Mouse (Mus musculus) left cerebral cortex, postnatal 14 days (tissue): ENCODE data around the gene RPS10-NUDT3. TPM values are rescaled to one million over a fixed set of nuclear protein-coding genes. Genes with fewer than 3 reads are reported as not detected.

Source experiments
- DNase-seq, 2 experiments: peaks; one replicate each; pipeline ENCODE4 v3.0.0; 2021 to 2022; ENCODE audit warnings: low spot score in 2 of 2, mixed read lengths in 1 of 2
- intact Hi-C: fragments of 180-260 bp; cut with DNase I; formaldehyde crosslinking; loops from one replicate; pipeline ENCODE4 v1.15.1; 2025
- total RNA-seq, 2 experiments: library from RNA; stranded (reverse); gene quantifications; 2 replicates each; pipeline ENCODE4 v1.2.3; 2021

Gene RPS10-NUDT3
- total RNA-seq, 2 experiments from 2014 or later: not detected

DNA sequence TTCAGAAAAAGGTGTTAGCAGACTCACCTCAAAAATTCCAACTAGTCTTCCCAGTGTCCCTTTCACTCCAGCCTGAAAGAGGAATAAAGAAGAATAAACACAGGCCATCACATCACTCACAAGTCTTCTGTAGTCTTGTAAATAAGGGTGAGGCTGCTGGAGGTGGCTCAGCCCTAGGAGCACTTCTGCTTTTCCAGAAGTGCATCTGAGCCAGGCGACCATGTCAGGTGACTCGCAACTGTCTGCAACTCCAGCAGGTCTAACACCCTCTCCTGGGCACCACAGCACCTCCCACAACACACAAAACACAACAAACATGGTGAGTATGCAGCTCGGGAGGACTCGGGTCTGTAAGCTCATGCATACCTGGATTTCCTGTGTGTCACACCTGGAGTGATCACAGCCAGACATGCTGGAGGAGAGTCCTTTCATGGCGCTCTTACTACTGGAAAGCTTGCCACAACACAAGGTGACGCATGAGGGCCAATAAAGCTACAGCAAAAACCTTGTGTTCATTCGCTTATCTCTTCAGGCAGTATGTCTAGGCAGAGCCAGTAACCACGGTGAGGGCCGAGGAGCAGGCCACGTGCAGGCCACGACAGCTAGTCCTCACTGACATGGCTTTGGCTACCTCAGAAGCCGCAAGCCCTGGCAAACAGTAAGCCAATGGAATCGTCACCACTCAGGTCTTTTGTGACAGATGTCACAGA is 51.7 kb downstream of the RPS10-NUDT3 start:
- intact Hi-C loops: no loop called here
- no peak for DNase-seq

DNA sequence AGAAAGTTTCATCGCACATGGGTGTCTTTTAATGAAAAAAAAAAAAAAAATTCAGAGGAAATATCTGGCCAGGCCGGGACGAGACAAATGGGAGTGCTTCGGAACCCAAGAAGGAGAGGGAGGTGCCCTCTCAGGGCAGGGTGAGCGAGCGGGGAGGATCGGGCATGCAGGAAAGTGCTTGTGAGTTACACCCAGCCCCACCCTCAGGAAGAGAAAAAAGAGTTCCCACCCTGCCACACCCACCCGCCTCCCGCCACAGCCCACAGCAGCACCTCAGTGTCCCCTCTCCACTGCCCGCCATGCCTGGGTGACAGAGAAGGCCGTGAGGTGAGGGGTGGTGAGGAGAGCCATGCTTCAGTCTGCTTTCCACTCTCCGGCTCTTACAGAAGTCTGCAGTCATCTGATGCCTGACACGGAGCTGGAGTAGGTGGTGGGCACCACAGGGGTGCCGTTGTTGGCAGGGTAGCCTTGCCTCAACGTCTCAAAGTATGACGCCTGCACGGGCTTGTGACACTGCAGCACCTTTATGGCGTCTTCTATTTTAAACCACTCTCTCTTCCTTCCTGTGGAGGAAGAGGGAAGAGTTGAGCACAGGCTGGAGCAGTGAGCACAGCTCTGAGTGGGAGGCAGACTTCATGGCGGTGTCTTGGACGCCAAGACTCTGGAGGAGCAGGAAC is 54.5 kb downstream of the RPS10-NUDT3 start:
- intact Hi-C loops: no loop called here
- DNase-seq: no peak

DNA sequence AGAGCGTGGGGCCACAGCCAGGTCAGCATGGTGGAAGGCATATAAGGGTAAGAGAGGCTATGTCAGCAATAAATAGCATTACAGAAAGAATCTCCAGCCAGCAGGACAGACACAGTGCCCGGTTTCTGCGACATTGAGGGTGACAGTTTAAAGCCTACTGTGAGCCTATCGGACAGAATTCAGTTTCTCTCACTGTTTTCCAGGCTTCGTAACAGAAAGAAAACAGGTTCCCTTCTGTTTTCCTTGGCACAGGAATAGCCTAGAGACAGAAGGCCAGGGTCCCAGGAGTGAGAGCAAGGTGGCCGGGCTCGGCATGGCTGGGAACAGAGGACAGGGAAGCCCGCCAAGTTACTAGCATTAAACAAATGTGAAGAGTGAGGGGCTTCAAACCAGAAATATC is 55.2 kb downstream of the RPS10-NUDT3 start:
- intact Hi-C loops: no loop called here
- DNase-seq: no peak

DNA sequence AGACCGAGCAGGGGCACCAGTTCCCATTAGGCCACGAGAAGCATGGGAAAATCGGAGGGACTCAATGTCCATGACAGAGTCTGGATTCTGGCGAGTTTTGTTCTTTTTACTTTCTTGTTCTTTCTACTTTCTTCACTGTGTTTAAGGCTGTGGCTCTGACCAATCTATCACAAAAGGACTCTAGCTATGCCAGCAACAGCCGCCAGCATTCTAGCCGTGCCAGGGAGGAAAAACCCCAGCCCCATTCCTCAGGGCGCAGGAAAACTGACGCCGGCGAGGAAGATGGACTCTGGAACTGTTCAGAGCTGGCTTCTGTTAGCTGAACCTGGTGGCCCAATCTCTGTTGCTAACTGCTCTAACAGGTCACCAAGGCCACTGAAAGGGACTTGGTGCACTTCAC is 56.5 kb downstream of the RPS10-NUDT3 start:
- intact Hi-C loops: no loop called here
- DNase-seq: peak in 1 of 2 experiments; percentile 31

DNA sequence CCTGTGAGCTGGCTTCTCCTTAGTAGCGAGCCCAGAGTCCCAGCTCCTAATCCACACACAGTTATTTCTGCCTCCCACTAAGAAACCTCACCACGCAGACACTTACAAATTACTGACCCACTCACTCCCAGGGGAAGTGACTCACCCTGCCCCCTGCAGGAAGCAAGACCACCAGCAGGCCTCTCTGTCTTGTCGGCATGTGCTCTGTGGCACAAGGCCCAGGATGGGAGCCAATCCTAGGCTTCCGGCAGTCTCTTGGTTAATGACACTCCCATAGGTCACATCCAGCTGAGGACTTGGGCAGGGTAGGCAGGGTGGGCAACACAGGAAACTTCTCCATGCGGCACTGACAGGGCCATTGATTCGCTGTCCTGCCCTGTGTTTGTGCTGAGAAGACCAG is 57.6 kb downstream of the RPS10-NUDT3 start:
- no peak for DNase-seq
- intact Hi-C loops: no loop called here

DNA sequence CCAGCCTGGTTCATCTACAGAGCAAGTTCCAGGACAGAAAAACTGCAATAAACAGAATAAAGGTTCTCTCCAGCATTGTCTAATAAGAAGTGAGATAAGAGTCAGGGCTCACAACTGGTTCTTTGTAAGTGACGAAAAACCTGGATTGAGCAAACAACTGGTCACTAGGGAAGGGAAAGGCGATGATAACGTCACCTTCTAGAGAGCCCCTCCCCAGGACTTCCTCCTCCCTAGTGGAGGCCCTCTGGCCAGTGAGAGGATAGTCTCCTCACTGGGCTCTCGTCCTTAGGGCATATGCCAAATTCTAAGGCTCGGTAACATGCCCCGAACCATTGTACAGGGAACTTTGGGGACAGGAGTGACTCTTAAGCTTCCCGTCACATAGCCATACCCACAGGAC is 59.0 kb downstream of the RPS10-NUDT3 start:
- DNase-seq: no peak
- intact Hi-C loops: no loop called here

DNA sequence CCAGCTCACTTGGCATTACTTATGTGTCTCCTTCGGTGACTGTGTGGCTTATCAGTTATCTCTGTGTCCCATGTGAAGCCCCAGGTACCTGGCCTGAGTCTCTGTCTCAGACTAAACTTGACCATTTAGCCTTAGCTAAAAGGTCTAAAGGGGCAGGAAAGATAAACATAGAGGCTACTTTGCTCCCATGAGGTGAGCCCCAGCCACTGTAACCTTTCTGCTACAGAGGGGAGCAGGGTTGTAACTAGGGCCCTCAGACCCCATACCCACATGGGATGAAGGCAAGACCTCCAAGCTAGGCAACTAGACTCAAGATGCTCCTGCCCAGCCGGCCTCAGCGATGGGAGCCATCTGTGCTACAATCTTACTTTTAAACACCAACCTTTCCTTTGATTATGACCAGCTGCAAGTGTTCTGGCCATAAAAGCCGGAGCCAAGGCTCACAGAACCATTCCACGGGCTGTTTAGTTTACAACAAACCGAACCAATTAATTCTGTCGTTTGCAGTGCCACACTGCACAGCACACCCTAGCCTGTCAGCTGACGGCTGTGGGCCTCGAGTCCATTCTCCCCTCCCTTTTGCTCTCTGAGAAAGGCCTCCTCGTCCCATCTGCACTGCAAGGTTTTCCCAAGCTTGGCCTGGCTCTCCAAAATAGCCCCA is 59.8 kb downstream of the RPS10-NUDT3 start:
- intact Hi-C loops: no loop called here
- DNase-seq: no peak

DNA sequence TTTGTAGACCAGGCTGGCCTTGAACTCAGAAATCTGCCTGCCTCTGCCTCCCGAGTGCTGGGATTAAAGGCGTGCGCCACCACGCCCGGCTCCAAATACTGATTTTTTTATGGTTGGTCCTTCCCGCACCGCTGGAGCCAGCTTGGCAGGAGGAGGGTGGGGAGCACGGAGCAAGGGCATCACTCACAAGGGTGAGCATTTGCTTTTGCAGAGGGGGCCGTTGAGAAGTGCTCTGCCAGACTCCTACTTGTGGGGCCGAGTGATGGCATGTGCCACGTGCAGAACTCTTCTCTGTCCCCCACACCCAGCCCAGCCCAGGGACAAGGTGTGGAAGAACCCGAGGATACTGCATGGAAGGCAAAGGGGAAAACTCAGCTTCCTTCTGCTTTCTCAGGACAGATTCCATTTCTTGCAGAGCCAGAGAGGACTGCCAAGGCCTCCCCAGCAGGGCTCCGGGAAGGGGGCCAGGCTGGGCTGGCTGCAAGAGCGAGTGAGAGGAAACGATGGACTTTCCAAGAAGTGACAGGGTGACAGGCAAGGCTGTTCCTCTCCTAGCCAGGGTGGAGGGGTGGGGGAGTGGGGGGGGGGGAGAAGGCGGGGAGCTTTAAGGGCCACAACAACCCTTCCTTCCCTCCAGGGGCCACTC is 60.4 kb downstream of the RPS10-NUDT3 start:
- DNase-seq: peak in 1 of 2 experiments; percentile 62
- intact Hi-C loops: no loop called here

DNA sequence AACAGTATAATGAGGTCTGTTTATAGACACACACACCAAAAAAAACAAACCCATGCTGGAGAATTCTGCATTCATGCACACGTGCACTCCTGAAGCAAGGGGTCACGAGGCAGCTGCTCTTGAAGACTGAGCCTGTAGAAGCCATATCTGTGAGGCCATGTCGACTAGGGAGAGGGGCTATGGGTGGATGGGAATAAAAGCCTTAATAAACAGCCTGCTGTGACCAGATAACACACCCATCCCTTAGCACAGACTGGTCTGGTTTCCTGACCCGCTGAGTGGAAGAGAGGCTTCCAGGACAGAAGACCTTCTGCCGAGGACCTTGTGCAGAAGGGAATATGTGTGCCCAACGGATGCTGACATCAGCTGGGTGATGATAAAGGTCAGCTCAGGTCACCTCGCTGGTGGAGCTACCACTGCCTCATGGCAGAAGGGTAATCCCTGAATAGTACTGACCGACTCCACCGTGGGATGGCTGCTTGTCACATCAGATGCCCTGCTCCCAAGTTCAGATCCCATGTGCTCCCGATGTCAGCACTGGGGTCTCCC is 61.2 kb downstream of the RPS10-NUDT3 start:
- no peak for DNase-seq
- intact Hi-C loops: no loop called here

DNA sequence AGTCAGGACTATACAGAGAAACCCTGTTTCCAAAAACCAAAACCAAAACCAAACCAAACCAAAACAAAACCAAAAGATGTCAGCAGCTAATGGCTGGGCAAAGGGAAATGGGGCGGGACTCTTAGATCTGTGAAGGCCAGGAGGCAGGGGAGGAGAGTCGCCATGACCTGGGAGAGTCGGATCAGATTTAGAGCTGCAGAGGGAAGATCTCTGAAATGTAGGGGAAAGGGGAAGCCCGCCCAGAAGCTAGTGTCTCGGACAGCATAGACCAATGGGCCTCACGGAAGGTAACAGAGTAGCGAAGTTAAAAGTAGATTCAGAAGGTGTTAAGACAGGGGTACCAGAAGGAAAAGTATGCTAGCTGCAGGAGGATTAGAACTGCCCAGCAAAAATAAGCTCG is 63.7 kb downstream of the RPS10-NUDT3 start:
- DNase-seq: no peak
- intact Hi-C loops: no loop called here

DNA sequence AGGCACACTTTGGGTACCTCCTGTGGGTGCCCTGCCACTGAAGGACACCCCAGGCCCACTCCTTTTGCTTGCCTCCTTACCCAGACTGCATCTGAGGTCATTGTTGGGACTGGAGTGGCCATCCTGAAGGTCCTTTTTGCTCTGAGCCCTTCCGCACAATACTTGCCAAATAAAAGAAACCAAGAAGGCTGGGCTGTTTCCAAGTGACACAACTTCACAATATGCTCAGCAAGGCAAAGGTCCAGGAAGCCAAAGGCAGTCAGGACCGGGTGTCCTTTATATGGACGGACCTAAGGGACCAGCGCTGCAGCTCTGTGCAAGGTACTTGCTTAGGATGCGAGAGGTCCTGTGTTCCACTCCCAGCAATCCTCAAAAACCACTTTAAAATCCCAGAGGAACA is 66.8 kb downstream of the RPS10-NUDT3 start:
- DNase-seq: no peak
- intact Hi-C loops: loop anchor here (10.0 kb wide), 1 partner anchor 197 kb away; no protein-coding TSS in a partner anchor

DNA sequence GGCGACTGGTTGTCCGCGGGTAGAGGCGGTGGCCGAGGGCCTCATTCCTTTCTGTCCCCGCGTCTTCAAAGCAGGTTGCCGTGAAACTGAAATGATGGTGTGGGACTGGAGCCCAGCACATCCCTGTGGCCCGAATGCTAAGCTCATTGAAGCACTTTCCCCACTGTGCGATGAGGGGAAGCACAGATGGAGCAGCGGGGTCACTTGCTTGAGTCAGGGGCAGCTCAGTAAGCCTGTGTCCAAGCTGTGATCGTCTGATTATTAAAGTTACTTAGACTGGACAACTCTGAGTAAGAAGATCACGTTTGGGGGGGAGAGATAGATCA is 69.1 kb downstream of the RPS10-NUDT3 start:
- intact Hi-C loops: loop anchor here (2.0 to 10.0 kb wide), 2 partner anchors 57 to 199 kb away; partner anchors contain the start of gene Nudt3
- no peak for DNase-seq

DNA sequence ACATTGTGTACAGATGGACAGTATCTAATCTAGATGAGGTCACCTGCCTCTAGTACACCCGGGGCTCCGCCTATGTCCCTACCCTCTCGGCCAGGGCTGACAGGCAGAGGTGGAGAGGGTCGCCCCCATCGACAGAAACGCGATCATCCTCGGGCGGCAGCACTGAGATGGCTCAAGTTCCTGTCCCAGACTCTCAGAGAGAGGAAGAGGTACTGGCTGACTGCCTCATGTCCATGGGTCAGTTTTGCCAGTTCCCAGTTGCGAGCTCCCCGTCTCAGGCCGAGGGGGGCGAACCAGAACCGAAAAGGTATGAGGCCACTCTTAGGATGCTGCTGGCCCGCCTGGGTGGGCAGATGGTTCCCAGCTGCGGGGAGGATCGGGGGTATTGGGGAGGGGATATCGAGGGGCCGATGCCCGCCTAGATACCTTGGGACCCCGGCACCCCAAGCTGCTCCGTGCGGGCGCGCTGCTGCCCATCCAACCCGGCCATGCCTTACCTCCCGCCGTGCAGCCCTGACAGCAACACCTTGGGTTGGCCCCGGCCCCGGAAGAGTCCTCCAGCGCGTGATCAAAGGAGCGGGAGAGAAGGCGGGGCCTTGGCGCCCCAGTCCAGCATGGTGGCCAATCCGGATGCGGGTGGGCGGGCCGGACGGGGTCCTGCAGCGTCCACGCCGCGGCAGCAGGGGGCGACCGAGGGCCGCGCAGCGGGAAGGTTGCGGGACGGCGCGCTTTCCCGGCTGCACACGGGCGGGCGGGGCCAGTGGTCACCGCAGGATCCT is 69.7 kb downstream of the RPS10-NUDT3 start, which contains the start of gene AI413582:
TSS of gene AI413582 (minus strand) at position 594 of the 779 bp plus-strand sequence.
- DNase-seq: peak; percentile 95 to 97
- intact Hi-C loops: loop anchor here (2.0 to 10.0 kb wide), 2 partner anchors 57 to 199 kb away; partner anchors contain the start of gene Nudt3

DNA sequence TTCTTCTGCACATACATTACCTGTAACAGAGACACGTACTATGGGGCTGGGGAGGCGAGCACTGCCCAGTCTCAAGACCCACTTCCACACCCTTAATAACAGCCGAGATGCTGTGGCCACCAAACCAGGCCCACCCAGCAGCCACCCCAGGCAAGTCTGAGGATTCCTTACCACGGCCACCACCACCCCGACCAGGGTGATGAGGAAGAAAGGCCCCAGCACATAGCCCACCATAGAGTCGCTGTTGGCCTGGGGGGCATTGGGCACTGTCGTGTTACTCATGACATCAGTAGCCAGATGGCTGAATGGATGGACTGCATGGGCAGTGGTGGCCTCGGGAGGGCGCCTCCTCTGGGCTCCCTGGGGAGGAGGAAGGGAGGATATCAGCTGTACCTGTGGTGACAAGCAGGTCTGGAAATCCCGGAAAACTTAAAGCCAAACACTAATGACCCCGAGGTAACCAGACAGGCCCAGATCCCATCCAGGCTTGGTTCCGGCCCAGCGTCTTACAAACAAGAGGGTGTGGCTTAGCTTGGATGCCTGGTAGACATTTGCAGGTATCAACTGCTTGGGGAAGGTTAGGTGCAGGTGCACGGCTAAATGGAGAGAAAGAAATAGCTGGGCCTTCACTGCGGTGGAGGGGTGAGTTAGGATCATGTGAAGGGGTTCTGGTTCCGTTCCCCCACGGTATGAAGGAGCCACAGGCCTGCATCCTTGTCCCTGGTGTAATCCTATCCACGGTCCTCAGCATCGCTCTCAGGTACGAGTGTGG is 70.4 kb downstream of the RPS10-NUDT3 start:
- peak in 1 of 2 experiments; percentile 36 for DNase-seq
- intact Hi-C loops: loop anchor here (2.0 to 10.0 kb wide), 2 partner anchors 58 to 200 kb away; partner anchors contain the start of gene Nudt3

DNA sequence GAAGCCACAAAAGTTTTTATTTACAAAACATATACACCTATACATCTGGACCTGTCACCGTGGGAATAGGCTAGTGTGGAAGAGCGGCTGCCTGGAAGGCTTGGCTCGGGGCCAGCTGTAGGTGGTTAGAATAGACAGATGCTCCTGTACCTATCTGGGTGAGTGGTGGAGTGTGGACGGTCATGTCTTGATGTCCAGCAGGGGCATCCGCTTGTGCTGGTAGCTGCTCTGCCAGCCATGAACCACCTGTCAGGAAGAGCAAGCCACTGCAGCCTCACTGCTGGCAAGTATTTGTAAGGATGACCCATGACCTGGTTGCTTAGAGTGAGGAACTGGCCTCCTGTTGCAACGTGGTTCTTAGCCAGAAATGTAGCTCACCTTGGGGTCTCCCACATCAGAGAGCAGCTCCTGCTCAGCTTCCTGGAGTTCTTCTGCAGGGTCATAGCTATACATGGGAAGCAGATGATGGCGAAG is 71.2 kb downstream of the RPS10-NUDT3 start:
- intact Hi-C loops: loop anchor here (2.0 to 10.0 kb wide), 2 partner anchors 59 to 201 kb away; partner anchors contain the start of gene Nudt3
- DNase-seq: no peak

DNA sequence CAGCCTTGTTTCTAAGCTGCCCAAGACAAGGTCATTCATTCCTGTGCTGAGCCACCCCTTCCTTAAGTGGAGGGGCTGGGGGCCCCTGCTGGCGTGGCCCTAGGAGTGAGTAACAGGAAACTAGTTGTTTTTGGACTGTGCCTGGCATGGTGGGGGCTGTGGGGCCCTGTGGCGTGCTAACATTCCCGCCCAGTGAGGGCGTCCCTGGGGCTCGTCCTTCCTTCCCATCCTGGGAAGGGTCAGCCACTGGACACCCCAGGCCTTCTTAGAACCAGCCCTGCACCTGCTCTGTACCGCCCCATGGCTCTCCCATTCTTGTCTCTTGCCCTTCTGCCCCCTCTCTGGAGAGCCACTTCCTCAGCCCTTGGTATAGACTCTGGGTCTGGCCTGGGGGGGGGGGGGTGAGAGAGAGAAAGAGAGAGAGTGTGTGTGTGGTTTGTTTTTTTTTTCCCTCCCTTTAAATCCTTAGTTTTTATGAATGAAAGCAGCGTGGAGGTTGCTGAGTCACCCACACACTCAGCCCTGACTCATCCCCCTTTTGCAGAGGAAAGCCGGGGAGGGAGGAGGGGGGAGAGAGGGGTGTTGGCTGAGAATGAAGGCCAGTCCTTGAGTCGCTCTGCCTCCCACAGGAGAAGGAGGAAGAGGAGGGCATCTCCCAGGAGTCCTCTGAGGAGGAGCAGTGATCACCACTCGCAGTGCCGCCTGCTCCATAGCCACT is 73.1 kb downstream of the RPS10-NUDT3 start:
- intact Hi-C loops: loop anchor here (10.0 kb wide), 1 partner anchor 203 kb away; no protein-coding TSS in a partner anchor
- DNase-seq: peak; percentile 67 to 70

DNA sequence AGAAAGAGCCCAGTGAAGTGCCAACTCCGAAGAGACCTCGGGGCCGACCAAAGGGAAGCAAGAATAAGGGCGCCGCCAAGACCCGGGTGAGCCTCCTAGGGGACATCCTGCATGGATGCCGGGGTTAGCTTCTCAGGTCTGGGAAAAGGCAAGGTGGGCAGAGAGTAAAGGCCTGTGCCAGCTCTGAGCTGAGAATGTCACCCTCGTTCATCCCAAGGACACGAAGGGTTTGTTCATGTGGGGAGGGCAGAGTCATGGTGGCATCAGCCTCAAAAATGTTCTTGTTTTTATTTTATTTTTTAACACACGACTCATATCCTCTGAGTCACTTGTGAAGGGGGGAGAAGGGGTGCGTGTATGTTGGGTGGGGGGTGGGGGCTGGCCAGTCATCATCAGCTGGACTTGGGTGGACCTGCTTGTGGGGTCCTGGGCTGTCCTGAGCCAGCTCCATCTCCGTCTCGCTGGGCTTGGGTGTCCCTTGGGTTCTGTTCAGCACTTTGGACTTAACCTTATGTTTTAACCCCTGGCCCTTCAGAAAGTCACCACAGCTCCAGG is 74.0 kb downstream of the RPS10-NUDT3 start:
- intact Hi-C loops: loop anchor here (10.0 kb wide), 1 partner anchor 204 kb away; no protein-coding TSS in a partner anchor

More for the DNA sequence above, 74.0 kb downstream of the RPS10-NUDT3 start:
- no peak for DNase-seq
